Mouse (Mus musculus) heart, adult 2 months (tissue): ENCODE data around the gene Efna5.

ENCODE experiments used
- CTCF ChIP-seq: fragments of 200-600 bp; IDR thresholded peaks from 2 replicates; pipeline ENCODE4 v1.8.1; 2022; ENCODE audit warnings: antibody characterized with exemption, mild to moderate bottlenecking, moderate library complexity
- EP300 ChIP-seq: fragments of 200-500 bp; IDR thresholded peaks from 2 replicates; pipeline ENCODE4 v1.6.1; 2011; ENCODE audit warnings: low read depth, low read length, control low read depth; ENCODE audit not compliant: insufficient read depth

DNA sequence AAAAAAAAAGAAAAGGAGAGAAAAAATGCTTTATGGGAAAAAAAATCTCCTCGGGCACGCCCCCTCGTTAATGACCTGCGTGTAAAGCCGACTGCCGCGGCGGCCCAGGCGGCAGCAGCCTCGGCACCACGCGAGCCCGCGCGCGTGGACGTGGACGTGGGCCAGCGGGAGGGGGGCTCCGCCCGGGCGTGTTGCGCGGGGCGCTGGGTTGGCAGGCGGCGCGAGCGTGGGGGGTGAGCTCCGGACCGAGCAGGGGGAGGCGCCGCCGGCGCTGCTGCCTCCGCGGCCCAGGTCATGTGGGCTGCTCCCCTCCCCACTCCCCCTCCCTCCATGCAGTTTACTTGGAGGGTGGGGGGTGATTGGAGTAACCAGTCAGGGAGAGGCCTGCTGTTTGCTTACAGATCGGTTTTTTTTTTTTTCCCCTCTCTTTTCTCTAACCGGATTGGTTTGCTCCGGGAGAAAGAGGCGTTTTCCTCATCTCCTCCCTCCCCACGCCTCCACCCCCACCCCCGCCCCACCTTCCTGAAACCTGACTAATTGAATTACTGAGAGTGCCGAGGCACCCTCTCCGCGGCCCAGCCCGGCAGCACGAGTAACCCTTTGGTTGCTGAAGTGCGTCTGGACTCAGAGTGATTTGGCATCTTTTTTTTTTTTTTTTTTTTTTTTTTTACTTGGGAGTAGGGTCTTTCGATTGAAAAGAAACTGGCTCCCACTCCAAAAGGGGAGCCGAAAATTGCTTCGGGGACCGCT is 1.8 kb upstream of the Efna5 start:
- TF ChIP-seq CTCF = no peak
- no peak for TF ChIP-seq EP300
